Comparison of ENCODE assay signal across 28 mouse cellular contexts in the genomic region with DNA sequence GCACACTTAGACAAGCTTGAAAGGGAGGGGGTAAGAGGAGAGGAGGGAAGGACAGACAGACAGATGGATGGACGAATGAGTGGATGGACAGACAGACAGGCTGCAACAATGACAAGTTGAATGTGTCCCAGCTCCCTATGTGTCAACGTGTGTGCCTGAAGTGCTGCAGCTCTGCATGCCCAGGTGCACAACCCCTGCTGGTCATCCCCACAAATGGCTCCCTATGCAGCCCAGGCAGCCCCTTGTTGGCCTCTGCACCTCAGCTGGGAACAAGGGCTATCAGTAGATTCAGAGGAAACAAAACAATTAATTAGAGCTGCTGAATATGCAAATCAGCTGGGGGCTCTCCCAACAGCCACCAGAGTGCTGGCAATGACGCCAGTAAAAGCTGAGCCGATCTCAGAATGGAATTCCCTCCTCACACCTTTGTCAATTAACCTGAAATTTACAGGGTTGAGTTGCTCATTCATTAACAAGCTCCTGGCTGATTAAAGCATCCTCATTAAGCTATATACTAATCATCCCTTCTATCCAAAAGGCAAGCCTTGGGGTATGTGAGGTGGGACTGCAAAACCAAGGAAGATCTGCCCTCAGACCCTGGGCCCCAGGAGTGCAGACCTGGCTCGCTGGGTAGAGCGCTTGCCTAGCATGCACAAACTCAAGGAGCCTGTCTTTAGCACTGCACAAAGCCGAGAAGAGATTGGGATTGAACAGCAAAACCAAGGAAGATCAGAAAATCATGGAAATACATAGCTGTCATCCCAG. TPM values are rescaled to one million over a fixed set of nuclear protein-coding genes. Genes with fewer than 3 reads are reported as not detected.
A peak's percentile ranks its signal among the peaks of the same experiment; 100 is the strongest.
DNase-seq lines count a peak whose midpoint lies in the region; ATAC-seq and TF ChIP-seq lines count a peak whose summit lies in the region.
"Had no signal": no experiment of that assay in that cellular context is flagged by ENCODE, and none has a peak within 500 bp of the region (broad histone marks: within the 10 kb centered on the region; RNA-seq: fewer than 3 reads in every experiment).

No protein-coding gene starts in this region.

- H3K27ac ChIP-seq in cerebellum, adult 2 months (ENCODE audit: insufficient read depth, low read length): no peak overlapping the region
- no peak overlapping the region for H3K27ac ChIP-seq in midbrain, embryonic 13.5 days
- H3K27ac ChIP-seq in midbrain, embryonic 14.5 days (replicated peaks; ENCODE audit: low read depth, low read length): no peak overlapping the region
- peak overlapping the region; percentile 51; the same call in 1 of the 2 replicates for H3K27ac ChIP-seq in forebrain, embryonic 13.5 days
- no peak overlapping the region for H3K27ac ChIP-seq in hindbrain, postnatal 0 days
- H3K27ac ChIP-seq: embryonic facial prominence, embryonic 12.5 days; heart, embryonic 10.5 days; liver, embryonic 13.5 days; midbrain, embryonic 15.5 days had no signal

- H3K4me2 ChIP-seq in midbrain, embryonic 13.5 days (replicated peaks): no peak overlapping the region
- no peak overlapping the region for H3K4me2 ChIP-seq in midbrain, embryonic 14.5 days (ENCODE audit: low read length)
- H3K4me2 ChIP-seq in forebrain, embryonic 13.5 days: no peak overlapping the region
- H3K4me2 ChIP-seq in hindbrain, postnatal 0 days (ENCODE audit: low read depth, low read length): no peak overlapping the region
- H3K4me2 ChIP-seq: embryonic facial prominence, embryonic 12.5 days; liver, embryonic 13.5 days; midbrain, embryonic 15.5 days had no signal

- H3K4me1 ChIP-seq in cerebellum, adult 2 months (ENCODE audit: control insufficient read depth, insufficient read depth, low read length): no peaks in the 10 kb centered on the region
- peaks cover 4% of the 10 kb centered on the region; the same call in 1 of the 2 replicates for H3K4me1 ChIP-seq in midbrain, embryonic 13.5 days (replicated peaks)
- H3K4me1 ChIP-seq in midbrain, embryonic 14.5 days (ENCODE audit: control insufficient read depth, insufficient read depth, low read length): no peaks in the 10 kb centered on the region
- H3K4me1 ChIP-seq in forebrain, embryonic 13.5 days: peaks cover 14% of the 10 kb centered on the region
- H3K4me1 ChIP-seq in hindbrain, postnatal 0 days (ENCODE audit: insufficient read depth, low read length): peaks cover 3% of the 10 kb centered on the region; the same call in 1 of the 2 replicates
- H3K4me1 ChIP-seq: embryonic facial prominence, embryonic 12.5 days; midbrain, embryonic 15.5 days had no signal

- 49% methylated on average over 7 of the region's 7 CpGs for WGBS in cerebellum, adult 2 months
- 49% methylated on average over 7 of the region's 7 CpGs for WGBS in midbrain, embryonic 13.5 days
- WGBS in midbrain, embryonic 14.5 days: 49% methylated on average over 7 of the region's 7 CpGs
- 36% methylated on average over 7 of the region's 7 CpGs for WGBS in forebrain, embryonic 13.5 days
- whole genome bisulfite sequencing in hindbrain, postnatal 0 days: 48% methylated on average over 7 of the region's 7 CpGs

- peak; percentile 28 for DNase-seq in cerebellum, postnatal 10 days
- no peak for DNase-seq in cerebellum, adult 2 months
- DNase-seq in midbrain, embryonic 14.5 days: no peak
- peak; percentile 23 for DNase-seq in hindbrain, postnatal 0 days (ENCODE audit: low spot score)
- DNase-seq in layer of hippocampus, adult 11-12 months (ENCODE audit: low spot score): no peak
- no peak for DNase-seq in Muller cell, postnatal 12 days (ENCODE audit: inconsistent ontology term)
- DNase-seq: adrenal gland, postnatal 25 days; cerebellum, adult 11 months; kidney, postnatal 25 days; liver, embryonic 13.5 days; lung, adult 2 months; lung, postnatal 14 days; thymus, postnatal 36 days had no signal

- no peaks in the 10 kb centered on the region for H3K36me3 ChIP-seq in midbrain, embryonic 13.5 days
- H3K36me3 ChIP-seq in midbrain, embryonic 14.5 days (ENCODE audit: control insufficient read depth, insufficient read depth, low read length): no peaks in the 10 kb centered on the region
- no peaks in the 10 kb centered on the region for H3K36me3 ChIP-seq in forebrain, embryonic 13.5 days (ENCODE audit: poor library complexity, severe bottlenecking)
- H3K36me3 ChIP-seq in hindbrain, postnatal 0 days (ENCODE audit: insufficient read depth, low read length): no peaks in the 10 kb centered on the region
- H3K36me3 ChIP-seq: embryonic facial prominence, embryonic 12.5 days; heart, embryonic 10.5 days; liver, embryonic 13.5 days; midbrain, embryonic 15.5 days had no signal

- ATAC-seq in midbrain, embryonic 13.5 days: no peak
- no peak for ATAC-seq in midbrain, embryonic 14.5 days (ENCODE audit: low FRiP score, low TSS enrichment)
- ATAC-seq in forebrain, embryonic 13.5 days: peak; percentile 78; the same call in 1 of the 2 replicates
- ATAC-seq in hindbrain, postnatal 0 days: 0 out of 2 replicates have a peak, but pooled peaks have one; percentile 33
- ATAC-seq: intestine, embryonic 16.5 days; midbrain, embryonic 15.5 days had no signal

- 0 out of 2 replicates have a peak overlapping the region, but pooled peaks have one; percentile 11 for H3K9ac ChIP-seq in midbrain, embryonic 13.5 days (replicated peaks)
- no peak overlapping the region for H3K9ac ChIP-seq in midbrain, embryonic 14.5 days (replicated peaks; ENCODE audit: low read length)
- H3K9ac ChIP-seq in forebrain, embryonic 13.5 days: no peak overlapping the region
- H3K9ac ChIP-seq in hindbrain, postnatal 0 days (replicated peaks; ENCODE audit: low read length): no peak overlapping the region
- H3K9ac ChIP-seq: embryonic facial prominence, embryonic 12.5 days; liver, embryonic 13.5 days; midbrain, embryonic 15.5 days had no signal

- H3K9me3 ChIP-seq in midbrain, embryonic 13.5 days: no peaks in the 10 kb centered on the region
- 0 out of 2 replicates have a peak, but pooled peaks cover 4% of the 10 kb centered on the region for H3K9me3 ChIP-seq in midbrain, embryonic 14.5 days (ENCODE audit: control insufficient read depth, low read length)
- H3K9me3 ChIP-seq in forebrain, embryonic 13.5 days (replicated peaks): no peaks in the 10 kb centered on the region
- no peaks in the 10 kb centered on the region for H3K9me3 ChIP-seq in hindbrain, postnatal 0 days (ENCODE audit: low read length)
- H3K9me3 ChIP-seq: embryonic facial prominence, embryonic 12.5 days; heart, embryonic 10.5 days; liver, embryonic 13.5 days; midbrain, embryonic 15.5 days had no signal

- no peaks in the 10 kb centered on the region for H3K27me3 ChIP-seq in cerebellum, adult 2 months (ENCODE audit: control insufficient read depth, insufficient read depth, low read length)
- no peaks in the 10 kb centered on the region for H3K27me3 ChIP-seq in midbrain, embryonic 13.5 days
- no peaks in the 10 kb centered on the region for H3K27me3 ChIP-seq in midbrain, embryonic 14.5 days (ENCODE audit: control insufficient read depth, insufficient read depth, low read length)
- H3K27me3 ChIP-seq in forebrain, embryonic 13.5 days: no peaks in the 10 kb centered on the region
- H3K27me3 ChIP-seq in hindbrain, postnatal 0 days (ENCODE audit: insufficient read depth, low read length): no peaks in the 10 kb centered on the region; the same call in 1 of the 2 replicates
- H3K27me3 ChIP-seq: embryonic facial prominence, embryonic 12.5 days; midbrain, embryonic 15.5 days had no signal

- TF ChIP-seq POLR2A in cerebellum, adult 2 months (IDR thresholded peaks at IDR 0.05; ENCODE audit: borderline replicate concordance, insufficient read depth, low read length): no peak

- H3K4me3 ChIP-seq in cerebellum, adult 2 months (replicated peaks; ENCODE audit: insufficient read depth, low read depth, low read length): no peak overlapping the region
- no peak overlapping the region for H3K4me3 ChIP-seq in midbrain, embryonic 13.5 days (replicated peaks)
- no peak overlapping the region for H3K4me3 ChIP-seq in midbrain, embryonic 14.5 days (replicated peaks; ENCODE audit: low read depth, low read length)
- H3K4me3 ChIP-seq in forebrain, embryonic 13.5 days: no peak overlapping the region
- H3K4me3 ChIP-seq in hindbrain, postnatal 0 days (ENCODE audit: low read length): no peak overlapping the region
- H3K4me3 ChIP-seq: embryonic facial prominence, embryonic 12.5 days; heart, embryonic 10.5 days; liver, embryonic 13.5 days; midbrain, embryonic 15.5 days had no signal

- no peak for TF ChIP-seq CTCF in cerebellum, adult 2 months (IDR thresholded peaks at IDR 0.05; ENCODE audit: borderline replicate concordance, insufficient read depth, low read depth, low read length)
- no peak for TF ChIP-seq CTCF in hindbrain, postnatal 0 days (IDR thresholded peaks at IDR 0.05; ENCODE audit: low read depth)

RNA-seq across cellular contexts. Expression of a gene that starts 16.2 kb away (rescaled TPM):
- polyA plus RNA-seq in cerebellum, adult 2 months (2012; rRNA removed): 45.4 and 54.1 TPM in 2 replicates
- 92.0 and 96.7 TPM in 2 replicates for polyA plus RNA-seq in midbrain, embryonic 13.5 days (2015; fragmentation: Nextera tagmentation; extraction: Ambion mirVana)
- polyA plus RNA-seq in midbrain, embryonic 14.5 days (2014; fragmentation: Nextera tagmentation; extraction: Ambion mirVana): 143 and 173 TPM in 2 replicates
- polyA plus RNA-seq in forebrain, embryonic 13.5 days (2015; fragmentation: Nextera tagmentation; extraction: Ambion mirVana): 52.6 and 68.1 TPM in 2 replicates
- total RNA-seq in hindbrain, postnatal 0 days (2014; rRNA removed): 317 and 346 TPM in 2 replicates
- 190 and 213 TPM in 2 replicates for polyA plus RNA-seq in hindbrain, postnatal 0 days (2015; fragmentation: Nextera tagmentation; extraction: Ambion mirVana)

RNA-seq across cellular contexts. Expression of a gene that starts 52.5 kb away (rescaled TPM):
- polyA plus RNA-seq in cerebellum, adult 2 months (2012; rRNA removed): 3.0 and 3.5 TPM in 2 replicates
- polyA plus RNA-seq in midbrain, embryonic 13.5 days (2015; fragmentation: Nextera tagmentation; extraction: Ambion mirVana): 0.32 and 0.35 TPM in 2 replicates
- 0.45 and 0.66 TPM in 2 replicates for polyA plus RNA-seq in midbrain, embryonic 14.5 days (2014; fragmentation: Nextera tagmentation; extraction: Ambion mirVana)
- polyA plus RNA-seq in forebrain, embryonic 13.5 days (2015; fragmentation: Nextera tagmentation; extraction: Ambion mirVana): 0.11 and 0.15 TPM in 2 replicates
- 3.3 and 4.0 TPM in 2 replicates for total RNA-seq in hindbrain, postnatal 0 days (2014; rRNA removed)
- polyA plus RNA-seq in hindbrain, postnatal 0 days (2015; fragmentation: Nextera tagmentation; extraction: Ambion mirVana): 1.1 and 1.5 TPM in 2 replicates

RNA-seq across cellular contexts. Expression of a gene that starts 55.9 kb away (rescaled TPM):
- not detected in 2 replicates for polyA plus RNA-seq in cerebellum, adult 2 months (2012; rRNA removed)
- polyA plus RNA-seq in midbrain, embryonic 13.5 days (2015; fragmentation: Nextera tagmentation; extraction: Ambion mirVana): not detected in 2 replicates
- not detected in 2 replicates for polyA plus RNA-seq in midbrain, embryonic 14.5 days (2014; fragmentation: Nextera tagmentation; extraction: Ambion mirVana)
- not detected in 2 replicates for polyA plus RNA-seq in forebrain, embryonic 13.5 days (2015; fragmentation: Nextera tagmentation; extraction: Ambion mirVana)
- not detected in 2 replicates for total RNA-seq in hindbrain, postnatal 0 days (2014; rRNA removed)
- polyA plus RNA-seq in hindbrain, postnatal 0 days (2015; fragmentation: Nextera tagmentation; extraction: Ambion mirVana): not detected in 2 replicates
- total RNA-seq: adrenal gland, postnatal 25 days; heart, postnatal 4 days; left cerebral cortex, postnatal 36 days; megakaryocyte progenitor cell, adult 5-6 weeks had no signal
- polyA plus RNA-seq: embryonic facial prominence, embryonic 12.5 days; gonadal fat pad, adult 2 months; heart, embryonic 10.5 days; heart, embryonic 16.5 days; intestine, embryonic 16.5 days; kidney, embryonic 14.5 days; limb, embryonic 14.5 days; liver, embryonic 13.5 days; lung, adult 2 months; midbrain, embryonic 15.5 days; spleen, adult 2 months; stomach, embryonic 14.5 days had no signal

Comparison
In these comparisons a context has a peak if more than half of its experiments do, and no peak if none do; other contexts are left out.
1. DNase-seq: peak in cerebellum, postnatal 10 days (2 of 2) and hindbrain, postnatal 0 days (single experiment); none in cerebellum, adult 2 months (0 of 2), midbrain, embryonic 14.5 days (single experiment), layer of hippocampus, adult 11-12 months (single experiment) and Muller cell, postnatal 12 days (single experiment).
2. ATAC-seq: peak in forebrain, embryonic 13.5 days (single experiment) and hindbrain, postnatal 0 days (single experiment); none in midbrain, embryonic 13.5 days (single experiment) and midbrain, embryonic 14.5 days (single experiment).